Mouse (Mus musculus): ENCODE measurements around the gene Gpr26. TPM values are rescaled to one million over a fixed set of nuclear protein-coding genes. Genes with fewer than 3 reads are reported as not detected.

The Gpr26 gene
- polyA plus RNA-seq (2015; fragmentation: Nextera tagmentation; extraction: Ambion mirVana), result 2.6 and 2.8 TPM in 2 replicates

- Histone ChIP-seq H3K9ac (peak within 1 kb of the TSS; percentile 72), H3K4me2 (peak within 1 kb of the TSS; percentile 78), H3K4me1 (replicated peaks) (peaks cover 46% of the 10 kb centered on the region), H3K4me3 (peak within 1 kb of the TSS; percentile 68), H3K27me3 (no peaks in the 10 kb centered on the region), H3K36me3 (no peaks in the 10 kb centered on the region), H3K9me3 (no peaks in the 10 kb centered on the region), H3K27ac (replicated peaks) (peak within 1 kb of the TSS; percentile 87)
- ATAC-seq (ENCODE audit: low FRiP score, low read depth), result peak; percentile 82
- WGBS, result under 1% methylated on average over 32 of the region's 32 CpGs
These were observed at the start of gene Gpr26 for GRCm38 (mm10) chr7:131966023-131966915. Gene Gpr26 (plus strand): TSS chr7:131966460.

GRCm38 (mm10) chr7:131917384-131917783, 48.9 kb upstream of the Gpr26 start:
- Histone ChIP-seq H3K9me3 (no peaks in the 10 kb centered on the region), H3K36me3 (no peaks in the 10 kb centered on the region), H3K4me1 (replicated peaks) (no peaks in the 10 kb centered on the region), H3K27me3 (no peaks in the 10 kb centered on the region), H3K9ac (no peak overlapping the region), H3K27ac (replicated peaks) (no peak overlapping the region), H3K4me3 (no peak overlapping the region), H3K4me2 (no peak overlapping the region)
- no peak for ATAC-seq (ENCODE audit: low FRiP score, low read depth)
- 58% methylated on average over 7 of the region's 7 CpGs for WGBS

- no peaks in the 10 kb centered on the region for H3K27me3 ChIP-seq
- no peak overlapping the region for H3K4me2 ChIP-seq
- peaks cover 10% of the 10 kb centered on the region; the same call in 1 of the 2 replicates for H3K4me1 ChIP-seq (replicated peaks)
- no peak overlapping the region for H3K4me3 ChIP-seq
- no peak overlapping the region for H3K27ac ChIP-seq (replicated peaks)
- H3K9ac ChIP-seq, result no peak overlapping the region
- H3K36me3 ChIP-seq, result no peaks in the 10 kb centered on the region
- WGBS, result 22% methylated on average over 9 of the region's 9 CpGs
- no peaks in the 10 kb centered on the region for H3K9me3 ChIP-seq
- ATAC-seq (ENCODE audit: low FRiP score, low read depth), result no peak
These were observed 38.8 kb upstream of the Gpr26 start for GRCm38 (mm10) chr7:131927288-131928050.

GRCm38 (mm10) chr7:131937611-131938010, 28.6 kb upstream of the Gpr26 start:
- no peaks in the 10 kb centered on the region for H3K27me3 ChIP-seq
- WGBS, result 83% methylated on average over 3 of the region's 3 CpGs
- no peak overlapping the region for H3K4me3 ChIP-seq
- H3K4me2 ChIP-seq, result no peak overlapping the region
- H3K4me1 ChIP-seq (replicated peaks), result no peaks in the 10 kb centered on the region
- H3K27ac ChIP-seq (replicated peaks), result no peak overlapping the region
- H3K9ac ChIP-seq, result no peak overlapping the region
- no peak for ATAC-seq (ENCODE audit: low FRiP score, low read depth)
- H3K36me3 ChIP-seq, result no peaks in the 10 kb centered on the region
- H3K9me3 ChIP-seq, result no peaks in the 10 kb centered on the region

GRCm38 (mm10) chr7:131951131-131951530, 15.1 kb upstream of the Gpr26 start:
- 0 out of 2 replicates have a peak, but pooled peaks cover 3% of the 10 kb centered on the region for H3K27me3 ChIP-seq
- H3K36me3 ChIP-seq, result no peaks in the 10 kb centered on the region
- H3K9me3 ChIP-seq, result no peaks in the 10 kb centered on the region
- WGBS, result 81% methylated on average over 5 of the region's 5 CpGs
- no peak for ATAC-seq (ENCODE audit: low FRiP score, low read depth)
- H3K4me3 ChIP-seq, result no peak overlapping the region
- H3K4me1 ChIP-seq (replicated peaks), result no peaks in the 10 kb centered on the region
- no peak overlapping the region for H3K9ac ChIP-seq
- H3K27ac ChIP-seq (replicated peaks), result no peak overlapping the region
- H3K4me2 ChIP-seq, result no peak overlapping the region

GRCm38 (mm10) chr7:131953402-131953801, 12.9 kb upstream of the Gpr26 start:
- WGBS, result 41% methylated on average over 3 of the region's 3 CpGs
- no peak for ATAC-seq (ENCODE audit: low FRiP score, low read depth)
- Histone ChIP-seq H3K9ac (no peak overlapping the region), H3K4me3 (no peak overlapping the region), H3K4me1 (replicated peaks) (no peaks in the 10 kb centered on the region), H3K27me3 (0 out of 2 replicates have a peak, but pooled peaks cover 3% of the 10 kb centered on the region), H3K9me3 (no peaks in the 10 kb centered on the region), H3K4me2 (no peak overlapping the region), H3K36me3 (no peaks in the 10 kb centered on the region), H3K27ac (replicated peaks) (no peak overlapping the region)

GRCm38 (mm10) chr7:131958705-131959104, 7.6 kb upstream of the Gpr26 start:
- Histone ChIP-seq H3K4me2 (no peak overlapping the region), H3K27me3 (no peaks in the 10 kb centered on the region), H3K4me3 (no peak overlapping the region), H3K9me3 (no peaks in the 10 kb centered on the region), H3K4me1 (replicated peaks) (peaks cover 5% of the 10 kb centered on the region), H3K9ac (no peak overlapping the region), H3K27ac (replicated peaks) (no peak overlapping the region), H3K36me3 (no peaks in the 10 kb centered on the region)
- no peak for ATAC-seq (ENCODE audit: low FRiP score, low read depth)
- WGBS, result 81% methylated on average over 1 of the region's 1 CpGs

GRCm38 (mm10) chr7:131960551-131960950, 5.7 kb upstream of the Gpr26 start:
- Histone ChIP-seq H3K27me3 (no peaks in the 10 kb centered on the region), H3K36me3 (no peaks in the 10 kb centered on the region), H3K27ac (replicated peaks) (no peak overlapping the region), H3K9ac (no peak overlapping the region), H3K9me3 (no peaks in the 10 kb centered on the region), H3K4me1 (replicated peaks) (peaks cover 6% of the 10 kb centered on the region), H3K4me3 (no peak overlapping the region), H3K4me2 (no peak overlapping the region)
- ATAC-seq (ENCODE audit: low FRiP score, low read depth), result no peak
- WGBS, result 36% methylated on average over 6 of the region's 6 CpGs

GRCm38 (mm10) chr7:131966916-131967494, 745 bp downstream of the Gpr26 start:
- 2% methylated on average over 55 of the region's 57 CpGs for WGBS
- peak; percentile 62 for ATAC-seq (ENCODE audit: low FRiP score, low read depth)

GRCm38 (mm10) chr7:131970255-131970654, 4.0 kb downstream of the Gpr26 start:
- Histone ChIP-seq H3K4me2 (peak overlapping the region; percentile 78), H3K9me3 (no peaks in the 10 kb centered on the region), H3K36me3 (no peaks in the 10 kb centered on the region), H3K4me3 (peak overlapping the region; percentile 68), H3K4me1 (replicated peaks) (peaks cover 44% of the 10 kb centered on the region), H3K9ac (no peak overlapping the region), H3K27me3 (no peaks in the 10 kb centered on the region), H3K27ac (replicated peaks) (no peak overlapping the region)
- no peak for ATAC-seq (ENCODE audit: low FRiP score, low read depth)
- 50% methylated on average over 3 of the region's 3 CpGs for WGBS

More at GRCm38 (mm10) chr7:131966916-131967494, 745 bp downstream of the Gpr26 start:
- Histone ChIP-seq H3K4me2 (peak overlapping the region; percentile 78), H3K4me1 (replicated peaks) (peaks cover 46% of the 10 kb centered on the region), H3K27ac (replicated peaks) (peak overlapping the region; percentile 87), H3K9me3 (no peaks in the 10 kb centered on the region), H3K9ac (peak overlapping the region; percentile 72), H3K27me3 (no peaks in the 10 kb centered on the region), H3K4me3 (peak overlapping the region; percentile 68), H3K36me3 (no peaks in the 10 kb centered on the region)

- peaks cover 16% of the 10 kb centered on the region for H3K4me1 ChIP-seq (replicated peaks)
- H3K4me2 ChIP-seq, result no peak overlapping the region
- no peaks in the 10 kb centered on the region for H3K9me3 ChIP-seq
- H3K27me3 ChIP-seq, result no peaks in the 10 kb centered on the region
- no peak overlapping the region for H3K4me3 ChIP-seq
- no peak overlapping the region for H3K9ac ChIP-seq
- H3K27ac ChIP-seq (replicated peaks), result no peak overlapping the region
- peaks cover 7% of the 10 kb centered on the region; the same call in 1 of the 2 replicates for H3K36me3 ChIP-seq
- no peak for ATAC-seq (ENCODE audit: low FRiP score, low read depth)
- 64% methylated on average over 6 of the region's 6 CpGs for WGBS
These were observed 9.6 kb downstream of the Gpr26 start for GRCm38 (mm10) chr7:131975867-131976266.
